Mouse (Mus musculus): ENCODE measurements at regions not wholly inside any gene's neighbourhood (a gene's known extent, or its start where the extent isn't known, plus 50 kb on each side); places are given as distances from the start of the nearest gene placed in this dataset.

DNA sequence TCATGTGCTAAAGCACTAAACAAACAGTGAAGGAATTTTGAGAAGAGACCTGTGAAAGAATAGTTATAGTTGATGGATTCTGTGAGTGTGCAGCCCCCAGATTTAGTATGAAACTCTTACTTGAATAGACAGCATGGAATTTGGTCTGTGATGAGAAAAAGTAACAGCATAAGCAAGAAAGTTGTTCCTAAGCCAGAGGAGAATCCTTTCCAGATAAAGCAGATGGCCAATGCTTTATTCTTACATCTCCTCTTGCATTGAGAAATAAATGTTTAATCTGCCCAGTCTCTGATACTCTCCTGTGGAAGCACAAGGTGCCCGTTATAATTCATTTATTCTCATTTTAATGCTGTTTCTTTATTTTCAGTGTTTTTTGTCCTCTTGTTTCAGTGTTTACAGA is 263.5 kb downstream of the Tecrl start:
- DNase-seq, result no peak

- no peak for DNase-seq
These were observed 300.2 kb downstream of the Tecrl start for GRCm38 (mm10) chr5:83054819-83055218.

DNA sequence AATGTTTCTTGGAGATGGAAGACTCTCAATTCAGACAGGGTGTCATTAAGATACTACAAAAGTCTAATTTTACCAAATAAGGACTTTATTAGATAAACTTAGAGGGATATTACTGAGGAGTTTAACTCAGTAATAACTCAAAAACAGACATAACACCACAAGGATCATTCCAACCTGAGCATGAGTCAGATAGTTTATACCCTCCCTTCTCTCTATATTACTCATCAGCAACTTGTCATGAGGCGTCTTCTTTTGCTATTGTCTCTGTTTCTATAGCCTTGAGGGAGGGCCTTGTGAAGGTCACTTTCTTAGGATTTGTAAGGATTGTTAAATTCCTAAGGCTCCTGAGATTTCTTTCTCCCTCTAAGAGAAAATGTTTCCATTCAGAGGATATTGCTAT is 307.8 kb downstream of the Tecrl start:
- DNase-seq, result no peak

DNA sequence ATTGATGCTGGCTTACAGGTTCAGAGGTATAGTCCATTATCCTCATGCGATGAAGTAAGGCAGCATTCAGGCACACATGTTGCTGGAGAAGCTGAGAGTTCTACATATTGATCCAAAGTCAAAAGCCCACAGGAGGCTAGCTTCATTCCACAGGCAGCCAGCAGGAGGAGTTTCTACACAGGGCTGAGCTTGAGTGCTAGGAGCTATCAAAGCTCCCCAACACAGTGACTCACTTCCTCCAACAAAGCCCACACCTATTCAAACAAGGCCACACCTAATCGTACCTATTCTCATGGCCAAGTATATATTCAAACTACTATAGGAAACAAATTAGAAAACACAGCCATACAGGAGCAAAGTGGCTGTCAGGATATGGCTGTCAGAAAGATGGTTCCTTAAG is 325.3 kb downstream of the Tecrl start:
- DNase-seq, result no peak

GRCm38 (mm10) chr5:83006038-83006437 is 349.0 kb downstream of the Tecrl start:
- no peak for DNase-seq

DNA sequence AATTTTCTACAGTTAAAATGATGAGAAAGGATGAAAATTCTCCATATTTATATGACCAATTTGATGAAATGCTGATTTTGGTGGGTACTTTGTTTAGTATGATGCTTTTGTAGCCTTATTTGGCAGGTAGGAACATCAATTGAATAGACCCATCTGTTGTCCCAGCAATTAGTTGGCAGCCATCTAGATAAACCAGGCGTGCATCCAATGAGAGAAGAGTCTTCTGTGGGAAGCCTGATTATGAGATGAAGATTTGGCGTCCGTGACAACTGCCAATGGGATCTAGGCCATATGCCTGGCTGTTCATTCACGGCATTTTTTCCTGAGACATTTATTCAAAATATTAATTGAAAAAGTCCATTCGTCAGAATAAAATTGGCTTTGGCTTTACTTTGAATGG is 365.9 kb downstream of the Tecrl start:
- DNase-seq, result peak; percentile 5

GRCm38 (mm10) chr5:82969315-82969714 is 385.7 kb downstream of the Tecrl start:
- no peak for DNase-seq

DNA sequence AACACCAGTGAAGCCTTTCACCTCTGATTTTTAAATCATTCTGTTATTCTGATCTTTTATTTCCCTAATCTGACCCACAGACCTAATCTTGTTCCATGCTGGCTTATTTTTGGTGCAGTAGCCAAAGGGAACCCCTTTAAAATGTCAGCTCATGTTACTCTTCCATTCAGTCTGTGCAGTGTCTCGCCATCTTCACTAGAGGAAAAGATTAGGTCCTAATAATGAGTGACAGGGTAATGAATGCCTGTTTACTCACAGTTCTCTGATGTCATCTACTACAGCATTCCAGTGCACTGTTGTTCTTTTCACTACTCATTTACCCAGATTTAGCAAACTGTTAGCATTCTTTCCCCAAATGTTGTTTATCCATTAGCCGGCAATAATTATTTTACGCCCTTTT is 388.2 kb downstream of the Tecrl start:
- DNase-seq, result no peak

DNA sequence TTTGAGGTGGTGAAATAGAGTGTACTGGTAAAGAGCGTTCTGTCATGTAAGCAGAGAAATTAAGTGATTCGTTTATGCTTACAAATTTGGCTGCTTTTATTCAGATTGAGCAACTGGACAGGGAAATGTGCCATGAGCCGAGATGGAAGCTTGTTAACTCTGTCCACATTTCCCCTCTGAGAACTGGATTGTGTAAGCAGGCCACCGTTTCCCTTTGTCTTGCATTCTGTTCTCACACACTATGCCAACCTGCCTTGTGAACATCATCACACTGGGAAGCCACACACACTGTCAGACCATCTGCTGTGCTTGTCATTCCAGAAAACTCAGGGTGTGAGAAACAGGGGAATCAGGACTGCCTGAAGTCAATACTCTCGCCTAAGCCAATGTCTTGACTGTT is 388.8 kb downstream of the Tecrl start:
- DNase-seq, result peak; percentile 44

DNA sequence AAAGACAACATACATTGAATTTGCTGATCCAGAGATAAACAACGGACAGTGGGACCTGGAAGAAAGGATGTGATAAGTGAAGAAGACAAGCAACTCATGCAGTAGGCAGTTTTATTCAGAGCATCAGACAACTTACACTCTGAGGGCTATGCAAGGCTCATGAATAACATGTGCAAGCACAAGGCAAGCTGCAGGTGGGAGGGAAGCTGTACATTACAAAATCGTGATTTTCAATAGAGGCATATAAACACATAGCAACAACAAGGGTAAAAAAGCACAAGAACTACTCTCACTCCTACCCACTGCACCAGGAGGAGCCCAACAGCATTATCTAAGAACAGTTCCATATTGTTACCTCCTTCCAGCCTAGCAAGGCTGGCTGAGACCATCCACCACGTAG is 390.5 kb downstream of the Tecrl start:
- DNase-seq, result no peak

DNA sequence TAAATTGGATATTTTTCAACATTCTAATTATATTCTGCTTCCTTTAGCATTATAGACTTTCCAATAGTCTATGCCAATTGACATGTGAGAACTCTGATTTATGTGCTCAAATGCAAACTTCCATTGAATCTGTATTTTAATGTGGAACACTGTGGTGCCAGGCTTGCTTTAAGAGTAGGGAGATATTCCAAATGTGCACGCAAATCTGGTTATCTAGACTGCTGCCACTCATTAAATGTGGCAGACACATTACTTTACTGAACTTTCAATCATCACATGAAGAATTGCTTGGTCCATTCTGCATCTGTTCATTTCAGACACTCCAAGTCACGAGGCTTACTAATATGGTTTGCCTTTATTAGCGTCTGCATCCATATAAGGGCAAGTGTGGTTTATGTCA is 399.0 kb downstream of the Tecrl start:
- no peak for DNase-seq

DNA sequence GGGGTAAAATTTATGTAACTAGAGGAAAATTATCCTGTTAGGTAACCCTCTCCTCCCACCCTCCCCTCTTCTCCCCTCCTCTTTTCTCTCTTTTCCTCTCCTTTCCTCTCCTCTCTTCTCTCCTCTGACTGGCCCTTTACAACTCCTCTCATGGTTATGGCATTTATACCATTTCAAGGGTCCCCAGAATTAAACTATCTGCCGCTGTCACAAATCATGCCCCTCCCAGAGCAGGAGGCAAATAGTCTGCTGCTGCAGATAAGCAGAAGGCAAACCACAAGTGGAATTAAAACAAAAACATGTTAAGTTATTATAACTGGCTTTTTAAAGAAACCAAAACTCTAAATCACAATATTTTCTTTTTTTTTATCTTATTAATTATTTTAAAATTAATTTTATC is 407.9 kb downstream of the Tecrl start:
- DNase-seq, result no peak

DNA sequence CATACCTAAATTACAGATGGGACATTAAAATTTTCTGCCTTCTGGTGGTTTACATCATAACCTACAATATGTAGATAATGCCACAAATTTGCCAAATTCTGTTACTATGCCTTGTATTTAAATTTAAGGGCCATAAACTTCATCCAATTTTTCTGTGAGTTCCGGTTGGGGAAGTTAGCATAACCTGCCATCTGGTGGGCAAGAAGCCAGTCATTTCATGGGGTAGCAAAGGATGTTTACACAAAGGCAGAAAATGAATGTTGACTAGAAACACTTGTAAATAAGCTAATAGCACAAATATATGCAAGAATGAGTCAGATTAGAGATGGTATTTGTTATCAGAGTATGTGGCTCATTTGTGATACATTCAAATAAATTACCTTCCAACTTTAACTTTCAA is 415.2 kb downstream of the Tecrl start:
- no peak for DNase-seq

DNA sequence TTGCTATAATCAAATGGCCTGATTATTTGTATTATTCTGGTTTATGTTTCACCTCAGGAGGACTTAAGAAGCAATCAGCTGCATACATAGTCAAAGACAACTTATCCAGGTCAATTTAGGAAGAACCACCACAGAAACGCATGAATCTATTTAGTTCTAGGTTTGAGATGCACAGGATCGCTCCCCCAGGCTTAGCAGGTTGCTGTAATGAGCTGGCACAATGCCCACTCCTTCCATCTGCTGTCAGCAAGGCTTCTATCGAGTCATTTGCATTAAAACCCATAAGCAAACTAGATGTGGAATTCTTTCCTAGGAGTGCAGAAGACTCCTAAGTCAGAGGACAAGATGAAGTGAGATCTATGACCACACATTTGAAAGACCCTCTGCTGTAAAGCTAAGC is 455.6 kb downstream of the Tecrl start:
- no peak for DNase-seq

DNA sequence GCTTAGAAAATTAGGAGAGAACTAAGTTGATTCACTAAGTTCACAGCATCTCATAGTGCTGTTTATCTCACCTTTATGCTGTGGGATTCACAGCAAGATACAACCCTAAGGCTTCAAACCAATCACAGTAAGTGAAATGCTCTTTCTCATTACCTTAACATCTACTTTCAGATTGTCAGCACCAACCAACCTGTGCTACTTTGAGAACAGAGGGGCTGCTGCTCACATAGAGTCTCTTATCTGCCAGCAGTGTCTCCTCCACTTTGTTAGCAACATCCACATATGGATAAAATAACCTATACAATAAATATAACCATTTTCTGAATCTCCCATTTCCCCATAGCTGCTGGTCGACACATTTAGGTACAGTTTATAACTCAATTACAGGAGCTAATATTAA is 456.1 kb downstream of the Tecrl start:
- no peak for DNase-seq

GRCm38 (mm10) chr5:82898389-82898788 is 456.6 kb downstream of the Tecrl start:
- no peak for DNase-seq

DNA sequence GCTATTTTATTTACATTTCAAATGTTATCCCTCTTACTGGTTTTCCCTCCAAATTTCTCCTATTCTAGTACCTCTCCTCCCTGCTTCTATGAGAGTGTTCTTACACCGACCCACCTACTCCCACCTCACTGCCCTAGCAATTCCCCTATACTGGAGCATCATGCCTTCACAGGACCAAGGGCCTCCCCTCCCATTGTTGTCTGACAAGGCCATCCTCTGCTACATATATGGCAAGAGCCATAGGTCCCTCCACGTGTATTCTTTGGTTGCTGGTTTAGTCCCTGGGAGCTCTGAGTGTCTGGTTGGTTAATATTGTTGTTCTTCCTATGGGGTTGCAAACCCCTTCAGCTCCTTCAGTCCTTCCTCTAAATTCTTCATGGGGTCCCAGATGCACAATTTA is 485.7 kb downstream of the Tecrl start:
- DNase-seq, result no peak

- DNase-seq, result no peak
These were observed 490.6 kb downstream of the Tecrl start for GRCm38 (mm10) chr5:82864347-82864746.

DNA sequence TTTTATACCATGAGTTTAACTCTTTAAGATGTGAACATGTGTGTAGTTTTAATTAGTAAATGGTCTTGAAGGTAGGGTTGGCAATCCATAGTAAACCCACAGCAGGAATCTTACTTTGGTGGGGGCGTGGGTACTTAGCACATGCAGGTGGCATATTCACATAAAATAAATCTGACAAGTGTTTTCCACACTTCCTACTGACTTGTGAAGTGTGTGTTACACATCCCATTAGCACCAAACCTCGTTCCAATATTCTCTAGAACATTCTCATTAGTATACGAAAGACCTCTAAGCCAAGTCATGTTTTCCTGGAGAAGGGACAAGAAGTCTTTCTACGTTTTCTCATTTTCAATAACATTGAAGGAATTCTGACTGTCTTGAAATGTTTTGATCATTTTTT is 529.7 kb downstream of the Tecrl start:
- no peak for DNase-seq

GRCm38 (mm10) chr5:82793197-82793596 is 561.8 kb downstream of the Tecrl start:
- no peak for DNase-seq
